Comparison of ENCODE assay signal across 9 mouse cellular contexts in genomic region chr6:35326111-35326515, GRCm38 (mm10). TPM values are rescaled to one million over a fixed set of nuclear protein-coding genes. Genes with fewer than 3 reads are reported as not detected.
DNase-seq lines count a peak whose midpoint lies in the region; ATAC-seq lines count a peak whose summit lies in the region.
"Had no signal": no experiment of that assay in that cellular context is flagged by ENCODE, and none has a peak within 500 bp of the region (broad histone marks: within the 10 kb centered on the region; RNA-seq: fewer than 3 reads in every experiment).

TSS of gene Fam180a (minus strand) at chr6:35326141.

- 0 out of 2 replicates have a peak within 1 kb of the TSS, but pooled peaks have one; percentile 37 for H3K27ac ChIP-seq in heart, embryonic 10.5 days
- no peak within 1 kb of the TSS for H3K27ac ChIP-seq in forebrain, embryonic 11.5 days (ENCODE audit: low read depth, low read length)
- H3K27ac ChIP-seq: hindbrain, embryonic 15.5 days had no signal

- no peak for ATAC-seq in forebrain, embryonic 11.5 days (replicated peaks; ENCODE audit: low FRiP score)

- no peak within 1 kb of the TSS for H3K4me2 ChIP-seq in forebrain, embryonic 11.5 days (ENCODE audit: low read depth, low read length, severe bottlenecking)
- H3K4me2 ChIP-seq: hindbrain, embryonic 15.5 days had no signal

- no peak within 1 kb of the TSS for H3K9ac ChIP-seq in forebrain, embryonic 11.5 days (ENCODE audit: low read length)
- H3K9ac ChIP-seq: hindbrain, embryonic 15.5 days had no signal

- peaks cover 4% of the 10 kb centered on the region; the same call in 1 of the 2 replicates for H3K27me3 ChIP-seq in heart, embryonic 10.5 days (ENCODE audit: insufficient read depth, poor library complexity, severe bottlenecking)
- H3K27me3 ChIP-seq in forebrain, embryonic 11.5 days (ENCODE audit: control insufficient read depth, insufficient read depth, low read length), result no peaks in the 10 kb centered on the region
- H3K27me3 ChIP-seq: hindbrain, embryonic 15.5 days had no signal

- H3K4me1 ChIP-seq in heart, embryonic 10.5 days, result peaks cover 18% of the 10 kb centered on the region
- no peaks in the 10 kb centered on the region for H3K4me1 ChIP-seq in forebrain, embryonic 11.5 days (replicated peaks; ENCODE audit: control insufficient read depth, insufficient read depth, low read length)
- H3K4me1 ChIP-seq: hindbrain, embryonic 15.5 days had no signal

- no peaks in the 10 kb centered on the region for H3K9me3 ChIP-seq in heart, embryonic 10.5 days
- no peaks in the 10 kb centered on the region for H3K9me3 ChIP-seq in forebrain, embryonic 11.5 days (ENCODE audit: control insufficient read depth, low read length)
- H3K9me3 ChIP-seq: hindbrain, embryonic 15.5 days had no signal

- peak; percentile 41 for DNase-seq in urinary bladder, postnatal 25 days (ENCODE audit: low spot score)
- no peak for DNase-seq in urinary bladder, postnatal 10 days (ENCODE audit: low spot score)
- no peak for DNase-seq in heart, embryonic 10.5 days (ENCODE audit: low spot score)
- DNase-seq in left cerebral cortex, postnatal 14 days (ENCODE audit: low spot score in 2 of 2), result peak; percentile 43 to 65
- DNase-seq in right cerebral cortex, postnatal 14 days, result peak; percentile 32
- DNase-seq in cerebellum, adult 18-20 months, result no peak
- no peak for DNase-seq in thymus, postnatal 0 days (ENCODE audit: low spot score)
- DNase-seq in forebrain, embryonic 11.5 days (ENCODE audit: low spot score), result no peak

- WGBS in heart, embryonic 10.5 days, result 71% methylated on average over 9 of the region's 9 CpGs
- 93% methylated on average over 9 of the region's 9 CpGs for WGBS in forebrain, embryonic 11.5 days

- intact Hi-C loops in left cerebral cortex, postnatal 14 days (cut with DNase I), result no loop called here

- no peak within 1 kb of the TSS for H3K4me3 ChIP-seq in heart, embryonic 10.5 days
- no peak within 1 kb of the TSS for H3K4me3 ChIP-seq in forebrain, embryonic 11.5 days (ENCODE audit: low read depth, low read length)
- H3K4me3 ChIP-seq: hindbrain, embryonic 15.5 days had no signal

- H3K36me3 ChIP-seq in heart, embryonic 10.5 days, result no peaks in the 10 kb centered on the region
- H3K36me3 ChIP-seq in forebrain, embryonic 11.5 days (ENCODE audit: control insufficient read depth, insufficient read depth, low read length), result no peaks in the 10 kb centered on the region
- H3K36me3 ChIP-seq: hindbrain, embryonic 15.5 days had no signal

RNA-seq across cellular contexts. Expression of gene Fam180a, which starts in this region (rescaled TPM):
- polyA plus RNA-seq in heart, embryonic 10.5 days (2016; fragmentation: Nextera tagmentation; extraction: Ambion mirVana), result 0.08 and 0.20 TPM in 2 replicates
- 1 to 10 TPM; 5.5 to 7.4 TPM for total RNA-seq in left cerebral cortex, postnatal 14 days (2021)
- polyA plus RNA-seq in thymus, postnatal 0 days (2015; fragmentation: Nextera tagmentation; extraction: Ambion mirVana), result 0.08 TPM in 1 of 2 replicates, not detected in the other
- not detected in 2 replicates for polyA plus RNA-seq in forebrain, embryonic 11.5 days (2014; fragmentation: Nextera tagmentation; extraction: Ambion mirVana)

Comparison
In these comparisons a context has a peak if more than half of its experiments do, and no peak if none do; other contexts are left out.
1. DNase-seq: peak in urinary bladder, postnatal 25 days (single experiment), left cerebral cortex, postnatal 14 days (2 of 2) and right cerebral cortex, postnatal 14 days (single experiment); none in urinary bladder, postnatal 10 days (single experiment), heart, embryonic 10.5 days (single experiment), cerebellum, adult 18-20 months (0 of 2), thymus, postnatal 0 days (single experiment) and forebrain, embryonic 11.5 days (single experiment).